Mouse (Mus musculus): Measurements from ENCODE around the gene Lrr1. TPM values are rescaled to one million over a fixed set of nuclear protein-coding genes. Genes with fewer than 3 reads are reported as not detected.

Lrr1 gene
- polyA plus RNA-seq, 1 experiment from 2014 or later: 16.8 TPM

DNA sequence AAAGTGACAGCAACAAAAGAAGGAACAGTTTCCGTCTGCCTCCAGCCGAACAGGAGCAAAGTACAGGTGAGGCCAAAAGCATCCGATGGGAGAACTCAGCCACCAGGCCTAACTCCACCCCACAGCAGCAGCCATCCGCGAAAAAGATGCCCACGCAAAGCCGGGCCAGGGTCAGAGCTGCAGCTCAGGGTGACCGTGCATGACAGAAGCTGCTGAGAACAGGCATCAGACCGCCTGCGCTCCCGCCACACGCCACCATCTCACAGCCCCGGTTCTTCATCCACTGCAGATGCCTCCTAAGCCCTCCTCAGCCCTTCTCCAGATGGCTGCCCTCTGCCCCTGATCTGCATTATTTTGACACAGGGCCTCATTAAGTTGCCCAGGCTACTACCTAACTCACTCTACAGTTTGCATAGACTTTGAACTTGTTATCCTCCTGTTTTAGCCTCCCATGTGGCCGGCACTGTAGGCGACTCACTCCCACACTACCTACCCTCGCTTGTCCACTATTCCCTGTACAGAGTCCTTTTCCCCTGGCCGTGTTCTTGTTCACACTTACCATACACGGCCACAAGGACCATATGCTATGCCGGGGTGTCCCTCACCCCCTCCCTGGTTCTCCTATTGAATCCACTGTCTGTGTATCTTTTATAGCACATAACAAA, 52.1 kb downstream of the Lrr1 start:
- Histone ChIP-seq H3K36me3 (peaks cover 45% of the 10 kb centered on the region), H3K4me1 (no peaks in the 10 kb centered on the region), H3K4me3 (replicated peaks) (no peak overlapping the region), H3K27ac (replicated peaks) (no peak overlapping the region), H3K27me3 (no peaks in the 10 kb centered on the region), H3K9ac (no peak overlapping the region), H3K9me3 (replicated peaks) (no peaks in the 10 kb centered on the region), H3K4me2 (replicated peaks) (no peak overlapping the region)
- WGBS: 87% methylated on average over 19 of the region's 19 CpGs
- ATAC-seq (ENCODE audit: insufficient number of reproducible peaks, low FRiP score, low TSS enrichment, low read depth): no peak

- H3K4me3 ChIP-seq (replicated peaks): peak within 1 kb of the TSS; percentile 77
- no peaks in the 10 kb centered on the region for H3K9me3 ChIP-seq (replicated peaks)
- H3K27me3 ChIP-seq: no peaks in the 10 kb centered on the region
- peaks cover 8% of the 10 kb centered on the region; the same call in 1 of the 2 replicates for H3K4me1 ChIP-seq
- H3K9ac ChIP-seq: peak within 1 kb of the TSS; percentile 31
- WGBS: under 1% methylated on average over 37 of the region's 37 CpGs
- peaks cover 17% of the 10 kb centered on the region for H3K36me3 ChIP-seq
- H3K27ac ChIP-seq (replicated peaks): peak within 1 kb of the TSS; percentile 94
- peak within 1 kb of the TSS; percentile 52 for H3K4me2 ChIP-seq (replicated peaks)
- peak; percentile 95 for ATAC-seq (ENCODE audit: insufficient number of reproducible peaks, low FRiP score, low TSS enrichment, low read depth)
Observed at GRCm38 (mm10) chr12:69227776-69228466, 59.3 kb downstream of the Lrr1 start, which contains the start of gene Pole2. Gene Pole2 (minus strand): TSS chr12:69228195.

Small RNAs within 50 kb of the gene (microRNA-seq; reads per million reads assigned to microRNA genes)
- not detected for gene Gm47287 (ENCODE audit: borderline number of aligned reads)
- not detected for gene Gm47295 (ENCODE audit: borderline number of aligned reads)

Other genes with a start within 250 kb of the Lrr1 start
- 1,694 and 1,796 TPM in 2 replicates for gene Rps29, start 9.6 kb upstream of the Lrr1 start, polyA plus RNA-seq (2015; fragmentation: Nextera tagmentation; extraction: Ambion mirVana)
- gene Rpl36al, start 15.3 kb downstream of the Lrr1 start, polyA plus RNA-seq (2015; fragmentation: Nextera tagmentation; extraction: Ambion mirVana): 529 and 569 TPM in 2 replicates
- 57.5 and 60.7 TPM in 2 replicates for gene Mgat2, start 15.3 kb downstream of the Lrr1 start, polyA plus RNA-seq (2015; fragmentation: Nextera tagmentation; extraction: Ambion mirVana)
- 24.5 and 26.0 TPM in 2 replicates for gene Gm49383, start 28.3 kb downstream of the Lrr1 start, polyA plus RNA-seq (2015; fragmentation: Nextera tagmentation; extraction: Ambion mirVana)
- 11.0 and 14.2 TPM in 2 replicates for gene Dnaaf2, start 29.6 kb downstream of the Lrr1 start, polyA plus RNA-seq (2015; fragmentation: Nextera tagmentation; extraction: Ambion mirVana)
- 17.5 and 20.8 TPM in 2 replicates for gene Gm49384, start 35.5 kb downstream of the Lrr1 start, polyA plus RNA-seq (2015; fragmentation: Nextera tagmentation; extraction: Ambion mirVana)
- 20.1 and 22.3 TPM in 2 replicates for gene Pole2, start 59.4 kb downstream of the Lrr1 start, polyA plus RNA-seq (2015; fragmentation: Nextera tagmentation; extraction: Ambion mirVana)
- 10.2 and 11.1 TPM in 2 replicates for gene Klhdc1, start 72.4 kb downstream of the Lrr1 start, polyA plus RNA-seq (2015; fragmentation: Nextera tagmentation; extraction: Ambion mirVana)
- gene Klhdc2, start 127.9 kb downstream of the Lrr1 start, polyA plus RNA-seq (2015; fragmentation: Nextera tagmentation; extraction: Ambion mirVana): 122 and 123 TPM in 2 replicates
- gene Nemf, start 188.4 kb downstream of the Lrr1 start, polyA plus RNA-seq (2015; fragmentation: Nextera tagmentation; extraction: Ambion mirVana): 92.5 and 95.0 TPM in 2 replicates
- 71.4 and 78.4 TPM in 2 replicates for gene Arf6, start 203.3 kb downstream of the Lrr1 start, polyA plus RNA-seq (2015; fragmentation: Nextera tagmentation; extraction: Ambion mirVana)
- 2.8 and 4.0 TPM in 2 replicates for gene Gm9887, start 203.6 kb downstream of the Lrr1 start, polyA plus RNA-seq (2015; fragmentation: Nextera tagmentation; extraction: Ambion mirVana)